Mouse (Mus musculus): ENCODE results near the gene Ddx27. TPM values are rescaled to one million over a fixed set of nuclear protein-coding genes. Genes with fewer than 3 reads are reported as not detected.

The Ddx27 gene
- total RNA-seq, 1 experiment from 2014 or later, result 123 TPM

DNA sequence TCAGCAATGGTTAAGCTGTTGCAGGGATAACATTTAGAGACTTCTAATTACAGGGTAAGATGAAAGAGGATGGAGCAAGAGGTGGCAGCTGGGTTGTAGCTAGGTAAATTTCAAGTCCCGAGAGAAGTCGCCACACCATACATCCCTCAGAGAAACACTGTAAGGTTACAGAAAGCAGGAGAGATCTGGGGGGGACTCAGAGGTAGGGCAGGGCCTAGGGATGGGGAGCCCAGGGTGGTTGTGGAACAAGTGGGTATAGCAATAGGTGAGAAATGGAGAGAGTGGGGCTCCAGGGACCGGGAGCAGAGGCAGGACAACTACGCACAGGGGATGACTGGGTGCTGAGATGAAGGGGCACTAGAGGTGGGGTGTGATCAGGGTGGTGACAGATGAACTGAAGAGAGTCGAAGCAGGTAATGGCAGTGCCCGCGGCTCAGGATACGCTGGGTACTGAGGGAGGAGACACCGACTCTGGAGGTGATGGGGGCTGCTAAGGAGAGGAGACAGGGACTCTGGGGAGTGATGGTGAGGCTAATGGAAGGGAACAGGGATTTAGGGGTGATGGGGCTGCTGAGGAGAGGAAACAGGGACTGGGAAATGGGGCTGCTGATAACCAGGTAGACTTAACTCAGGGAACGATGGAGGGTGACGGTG is 46.5 kb downstream of the Ddx27 start:
- no peak for ATAC-seq (replicated peaks; ENCODE audit: low read depth, poor library complexity, severe bottlenecking)

- peak; percentile 74 for ATAC-seq (replicated peaks; ENCODE audit: low read depth, poor library complexity, severe bottlenecking)
Observed at GRCm38 (mm10) chr2:167062497-167062911, 47.5 kb downstream of the Ddx27 start.

DNA sequence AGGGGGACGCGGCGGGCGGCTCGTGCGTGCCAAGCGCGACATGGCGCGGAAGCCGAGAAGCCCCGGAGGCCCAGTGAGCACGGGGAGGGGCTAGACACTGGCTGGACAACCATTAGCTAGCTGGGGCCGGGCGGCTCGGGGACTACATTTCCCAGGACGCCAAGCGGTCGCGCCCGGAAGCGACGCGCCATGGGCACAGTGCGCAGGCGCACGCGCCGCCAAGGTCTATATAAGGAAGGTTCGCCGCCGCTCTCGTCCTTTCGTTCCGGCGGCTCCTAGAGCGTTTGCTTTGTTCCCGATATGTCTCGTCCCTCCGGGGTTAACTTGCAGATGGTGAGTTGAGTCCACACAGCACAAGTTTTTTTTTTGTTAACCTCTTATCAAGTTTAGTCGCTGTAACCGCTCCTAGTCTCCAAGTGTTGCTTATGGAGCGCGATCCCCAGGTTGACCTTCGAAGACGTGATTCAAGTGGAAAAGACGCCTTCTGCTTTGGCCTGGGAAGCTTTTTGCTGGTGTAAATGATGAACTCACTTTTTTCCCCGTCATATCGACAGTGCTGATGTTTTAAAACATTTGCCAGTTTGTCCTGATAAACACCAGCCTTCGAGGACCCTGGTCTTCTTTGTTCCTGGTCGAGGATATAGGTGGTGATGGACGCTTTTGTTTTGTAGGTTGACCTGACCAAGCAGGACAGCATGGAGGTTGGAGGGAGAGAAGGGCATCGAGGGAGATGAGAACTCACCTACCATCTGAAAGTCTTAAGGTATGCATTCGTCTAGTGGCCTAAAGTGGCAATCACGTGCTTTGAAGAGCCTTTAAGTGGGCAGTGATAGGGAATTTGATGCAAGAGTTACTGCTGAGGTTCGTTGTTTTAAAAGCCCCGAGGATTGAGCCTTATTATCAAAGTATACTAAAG is 48.2 kb downstream of the Ddx27 start, which contains the start of gene Znfx1:
Gene Znfx1 (minus strand): TSS at position 51 of the 916 bp plus-strand sequence.
- peak; percentile 71 for ATAC-seq (replicated peaks; ENCODE audit: low read depth, poor library complexity, severe bottlenecking)

GRCm38 (mm10) chr2:167063906-167064496 is 49.0 kb downstream of the Ddx27 start:
- no peak for ATAC-seq (replicated peaks; ENCODE audit: low read depth, poor library complexity, severe bottlenecking)

DNA sequence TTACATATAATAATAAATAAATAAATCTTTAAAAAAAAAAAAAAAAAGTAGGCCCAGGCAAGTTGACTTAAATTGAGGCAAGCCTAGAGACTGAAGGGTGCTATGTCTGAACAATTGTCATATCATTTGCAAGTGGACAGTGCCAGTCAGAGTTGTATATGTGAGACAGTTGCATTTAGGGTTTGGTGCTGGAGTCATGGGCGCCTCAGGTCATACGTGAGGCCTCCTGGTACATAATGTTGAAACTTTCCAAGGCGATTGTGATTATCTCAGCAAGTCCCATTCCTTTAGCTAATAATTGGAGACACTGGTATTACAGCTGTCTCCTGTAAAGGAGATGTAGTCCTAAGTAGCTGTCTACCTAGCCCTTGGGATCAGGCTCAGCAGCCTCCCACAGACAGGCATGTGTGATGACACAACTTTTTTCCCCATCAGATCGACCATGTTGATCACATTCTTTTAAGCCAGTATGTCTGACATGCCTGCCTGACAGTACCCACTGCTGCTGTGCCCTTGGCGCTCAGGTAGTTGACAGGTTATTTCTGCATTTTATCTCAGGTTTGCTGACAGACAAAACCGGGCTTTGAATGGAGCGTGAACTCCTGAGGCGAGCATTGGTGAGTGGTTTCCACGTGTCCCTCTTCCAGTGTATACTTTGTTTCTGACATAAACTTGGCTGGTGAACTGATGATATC is 49.8 kb downstream of the Ddx27 start:
- ATAC-seq (replicated peaks; ENCODE audit: low read depth, poor library complexity, severe bottlenecking), result no peak

GRCm38 (mm10) chr2:167066031-167066430 is 51.0 kb downstream of the Ddx27 start:
- no peak for ATAC-seq (replicated peaks; ENCODE audit: low read depth, poor library complexity, severe bottlenecking)

DNA sequence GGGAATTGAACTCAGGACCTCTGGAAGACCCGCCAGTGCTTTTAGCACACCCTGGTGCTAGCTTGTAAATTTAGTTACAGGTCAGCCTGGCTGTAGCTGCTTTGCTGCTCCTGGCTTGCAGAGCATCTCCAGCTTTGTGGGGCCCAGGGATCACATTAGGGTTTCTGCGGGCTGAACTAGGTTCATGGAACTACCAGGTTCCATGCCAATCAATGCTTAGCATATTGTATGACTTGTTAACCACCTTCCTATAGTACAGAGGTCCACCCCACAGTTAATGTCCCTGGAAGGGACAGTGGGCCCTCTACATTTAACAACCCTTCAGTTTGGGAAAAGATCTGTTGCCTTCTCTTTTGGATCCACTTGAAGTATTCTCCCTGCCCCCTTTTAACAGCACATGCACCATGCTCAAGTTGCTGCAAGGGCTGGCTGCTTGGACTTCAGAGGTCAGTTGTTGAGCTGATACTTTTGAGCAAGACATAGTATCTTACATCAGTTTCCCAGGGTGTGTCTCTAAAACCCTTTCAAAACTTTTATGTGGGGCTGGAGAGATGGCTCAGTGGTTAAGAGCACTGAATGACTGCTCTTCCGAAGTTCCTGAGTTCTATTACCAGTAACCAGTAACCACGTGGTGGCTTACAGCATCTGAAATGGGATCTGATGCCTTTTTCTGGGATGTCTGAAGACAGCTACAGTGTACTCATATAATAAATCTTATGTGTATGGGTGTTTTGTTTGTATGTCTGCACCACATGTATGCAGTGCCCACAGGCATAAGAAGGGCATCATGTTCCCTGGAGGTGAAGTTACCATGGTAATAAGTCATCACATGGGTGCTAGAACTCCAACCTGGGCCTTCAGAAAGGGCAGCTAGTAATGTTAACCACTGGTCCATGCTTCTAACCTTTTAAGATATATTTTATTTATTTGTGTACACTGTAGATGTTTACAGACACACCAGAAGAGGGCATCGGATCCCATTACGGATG is 51.8 kb downstream of the Ddx27 start:
- no peak for ATAC-seq (replicated peaks; ENCODE audit: low read depth, poor library complexity, severe bottlenecking)

- ATAC-seq (replicated peaks; ENCODE audit: low read depth, poor library complexity, severe bottlenecking), result no peak
Observed at GRCm38 (mm10) chr2:167067575-167067974, 52.6 kb downstream of the Ddx27 start.

DNA sequence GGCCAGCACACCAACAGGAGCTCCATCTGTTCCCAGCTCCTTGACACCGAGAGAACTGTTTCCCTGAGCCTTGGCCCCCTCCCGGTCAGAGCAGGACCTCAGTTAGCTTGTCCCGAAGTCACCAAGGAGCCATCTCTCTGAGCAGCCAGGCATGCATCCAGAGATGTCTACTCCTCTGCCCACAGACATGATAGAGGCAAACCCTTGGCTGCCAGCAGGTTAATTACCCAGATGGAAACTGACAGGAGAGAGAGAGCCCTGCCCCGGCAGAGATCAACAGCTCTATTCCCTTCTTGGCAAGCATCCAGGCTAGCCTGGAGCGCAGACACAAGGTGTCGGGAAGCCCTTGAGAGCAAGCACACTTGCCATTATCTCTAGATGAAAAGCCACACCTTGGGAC is 55.3 kb downstream of the Ddx27 start:
- no peak for ATAC-seq (replicated peaks; ENCODE audit: low read depth, poor library complexity, severe bottlenecking)

- ATAC-seq (replicated peaks; ENCODE audit: low read depth, poor library complexity, severe bottlenecking), result no peak
Observed at GRCm38 (mm10) chr2:167071266-167071640, 56.3 kb downstream of the Ddx27 start.

- peak; percentile 89 for ATAC-seq (replicated peaks; ENCODE audit: low read depth, poor library complexity, severe bottlenecking)
Observed at GRCm38 (mm10) chr2:167071641-167072601, 56.9 kb downstream of the Ddx27 start.

GRCm38 (mm10) chr2:167074587-167074986 is 59.6 kb downstream of the Ddx27 start:
- ATAC-seq (replicated peaks; ENCODE audit: low read depth, poor library complexity, severe bottlenecking), result no peak

DNA sequence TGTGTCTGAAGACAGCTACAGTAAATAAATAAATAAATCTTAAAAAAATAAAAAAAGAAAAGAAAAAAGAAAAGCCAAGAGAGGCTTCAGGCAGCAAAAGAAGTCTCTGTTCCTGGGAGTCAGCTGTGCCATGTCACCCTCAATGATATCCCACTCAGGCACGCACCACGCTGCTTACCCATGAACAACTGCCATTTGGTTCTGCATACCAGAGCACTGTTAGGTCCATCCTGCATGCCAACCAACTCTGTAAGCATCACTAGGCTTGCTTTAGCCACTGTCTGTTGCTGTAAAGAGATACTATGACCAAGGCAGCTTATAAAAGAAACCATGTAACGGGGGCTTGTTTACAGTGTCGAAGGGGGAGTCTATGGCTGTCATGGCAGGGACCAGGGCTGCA is 61.4 kb downstream of the Ddx27 start:
- ATAC-seq (replicated peaks; ENCODE audit: low read depth, poor library complexity, severe bottlenecking), result no peak

- no peak for ATAC-seq (replicated peaks; ENCODE audit: low read depth, poor library complexity, severe bottlenecking)
Observed at GRCm38 (mm10) chr2:167076759-167077158, 61.8 kb downstream of the Ddx27 start.

- no peak for ATAC-seq (replicated peaks; ENCODE audit: low read depth, poor library complexity, severe bottlenecking)
Observed at GRCm38 (mm10) chr2:167077199-167077962, 62.4 kb downstream of the Ddx27 start.

DNA sequence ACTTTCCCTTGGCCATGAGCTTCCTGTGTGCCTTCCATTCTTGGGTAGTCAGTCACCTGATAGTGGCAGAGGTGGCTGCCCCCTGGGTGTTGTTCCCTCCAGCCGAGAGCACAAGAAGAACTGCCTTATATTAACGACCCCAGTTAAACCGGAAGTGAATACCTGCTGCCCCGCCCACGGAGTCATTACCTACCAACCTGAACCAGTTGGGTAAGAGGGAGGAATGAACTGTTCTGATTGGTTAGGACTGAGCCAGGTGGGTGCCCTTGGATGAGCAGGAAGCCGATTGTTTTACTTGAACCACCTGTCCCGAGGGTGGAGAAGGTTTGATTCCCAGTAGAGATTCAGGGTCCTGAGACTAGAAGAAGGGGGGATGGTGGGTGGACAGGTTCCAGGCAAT is 63.5 kb downstream of the Ddx27 start:
- ATAC-seq (replicated peaks; ENCODE audit: low read depth, poor library complexity, severe bottlenecking), result no peak

DNA sequence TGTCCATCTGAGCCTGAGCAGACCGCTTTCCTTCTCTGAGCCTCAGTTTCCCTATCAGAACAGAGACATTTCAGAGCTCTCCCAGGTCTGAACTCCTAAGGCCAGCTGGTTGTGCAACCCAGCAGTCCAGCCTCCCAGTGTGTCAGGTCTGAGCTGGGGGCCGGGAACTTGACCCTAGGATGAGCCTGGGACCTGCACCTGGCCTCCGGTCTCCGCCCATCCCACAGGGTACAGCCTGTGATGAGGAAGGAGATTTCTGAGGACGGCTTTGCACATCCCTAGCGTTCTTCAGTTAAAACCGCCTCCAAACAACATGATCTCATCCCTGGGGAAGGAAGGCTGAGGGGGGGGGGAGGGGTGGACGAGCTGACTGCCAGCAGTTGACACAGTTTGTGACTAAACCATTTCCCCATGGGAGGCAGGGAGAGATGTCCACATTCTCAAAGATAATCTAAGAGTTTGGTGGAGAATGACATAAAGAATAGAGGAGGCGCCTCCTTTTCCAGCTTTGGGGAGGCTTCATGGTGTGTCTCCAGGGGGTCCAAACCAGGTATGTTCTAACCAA is 64.0 kb downstream of the Ddx27 start:
- ATAC-seq (replicated peaks; ENCODE audit: low read depth, poor library complexity, severe bottlenecking), result no peak
